16 mouse cellular contexts compared by ENCODE assay signal in genomic region chr7:113069336-113069924, GRCm38 (mm10).
"Had no signal": no experiment of that assay in that cellular context is flagged by ENCODE, and none has a peak within 500 bp of the region (broad histone marks: within the 10 kb centered on the region; RNA-seq: fewer than 3 reads in every experiment).

No protein-coding gene starts in this region.

- H3K27ac ChIP-seq: left cerebral cortex, adult 2 months; limb, embryonic 10.5 days; liver, embryonic 15.5 days; midbrain, embryonic 15.5 days; neural tube, embryonic 13.5 days had no signal

- H3K27me3 ChIP-seq: midbrain, embryonic 15.5 days; neural tube, embryonic 13.5 days had no signal

- H3K36me3 ChIP-seq: limb, embryonic 10.5 days; liver, embryonic 15.5 days; midbrain, embryonic 15.5 days; neural tube, embryonic 13.5 days had no signal

- H3K4me1 ChIP-seq: liver, embryonic 15.5 days had no signal

- DNase-seq: kidney, postnatal 10 days; lung, adult 2 months; lung, postnatal 4 days; retina, postnatal 1 day; right cerebral cortex, postnatal 4 days; spleen, adult 18-20 months; thymus, adult 18-20 months; thymus, postnatal 14 days had no signal

- H3K4me3 ChIP-seq: left cerebral cortex, adult 2 months; limb, embryonic 10.5 days; liver, embryonic 15.5 days; midbrain, embryonic 15.5 days; neural tube, embryonic 13.5 days had no signal

- H3K9ac ChIP-seq: liver, embryonic 15.5 days; midbrain, embryonic 15.5 days; neural tube, embryonic 13.5 days had no signal

- H3K4me2 ChIP-seq: liver, embryonic 11.5 days; liver, embryonic 15.5 days; midbrain, embryonic 11.5 days; midbrain, embryonic 15.5 days; neural tube, embryonic 13.5 days had no signal

- H3K9me3 ChIP-seq: limb, embryonic 10.5 days; liver, embryonic 15.5 days; midbrain, embryonic 15.5 days; neural tube, embryonic 13.5 days had no signal

- ATAC-seq: lung, postnatal 0 days; midbrain, embryonic 15.5 days had no signal
